Mouse (Mus musculus) midbrain, embryonic 10.5 days (tissue): ENCODE results near the gene Tmem79. TPM values are rescaled to one million over a fixed set of nuclear protein-coding genes. Genes with fewer than 3 reads are reported as not detected.
"Not testable (repeated sequence)": the region's sequence is repeated elsewhere in the genome, so short reads cannot be mapped to it uniquely, and the experiment has no call there.

Experiments
- DNase-seq: peaks from one replicate; pipeline ENCODE4 v3.0.0-alpha.2; 2017; ENCODE audit warnings: low spot score
- H3K27ac ChIP-seq: fragments of 300-500 bp; sonication (generic); replicated peaks from 2 replicates; pipeline ENCODE4 v1.5.1; 2016; ENCODE audit warnings: mild to moderate bottlenecking
- H3K27me3 ChIP-seq: fragments of 300-500 bp; sonication (generic); 2 replicates; pipeline ENCODE4 v1.6.1; 2016; ENCODE audit warnings: low read depth, mild to moderate bottlenecking; ENCODE audit not compliant: poor library complexity, severe bottlenecking
- H3K36me3 ChIP-seq: fragments of 300-500 bp; sonication (generic); 2 replicates; pipeline ENCODE4 v1.6.1; 2016; ENCODE audit warnings: mild to moderate bottlenecking, moderate library complexity
- H3K4me1 ChIP-seq: fragments of 300-500 bp; sonication (generic); 2 replicates; pipeline ENCODE4 v1.6.1; 2016
- H3K4me3 ChIP-seq: fragments of 300-500 bp; sonication (generic); 2 replicates; pipeline ENCODE4 v1.5.1; 2016; ENCODE audit warnings: mild to moderate bottlenecking, moderate library complexity
- H3K9me3 ChIP-seq: fragments of 300-500 bp; sonication (generic); replicated peaks from 2 replicates; pipeline ENCODE4 v1.6.1; 2016; ENCODE audit warnings: mild to moderate bottlenecking
- WGBS: fragments of 180-500 bp; shearing (Covaris S2); methylation state at CpG from one replicate; pipeline ENCODE4 v1.1.7; 2016; 5-methylcytosine and 5-hydroxymethylcytosine counted together
- polyA plus RNA-seq: library from polyadenylated mRNA; unstranded; fragments of >200 nt; fragmentation: Nextera tagmentation; extraction: Ambion mirVana; gene quantifications from 2 replicates; pipeline ENCODE4 v1.2.1, GENCODE M21; 2016

Gene Tmem79
- polyA plus RNA-seq: 1.8 and 2.3 TPM in 2 replicates

- H3K36me3 ChIP-seq: peaks cover 24% of the 10 kb centered on the region
- 2% methylated on average over 66 of the region's 66 CpGs for WGBS
- peak; percentile 97 for DNase-seq
- H3K27me3 ChIP-seq: no peaks in the 10 kb centered on the region
- H3K4me3 ChIP-seq: peak within 1 kb of the TSS; percentile 97
- peak within 1 kb of the TSS; percentile 99 for H3K27ac ChIP-seq
- H3K9me3 ChIP-seq: no peaks in the 10 kb centered on the region
- peaks cover 36% of the 10 kb centered on the region for H3K4me1 ChIP-seq
Observed at GRCm38 (mm10) chr3:88336058-88337013, at the start of gene Tmem79, which contains the start of gene Smg5. Gene Tmem79, minus strand, starts transcription at chr3:88336148. Gene Smg5, plus strand, starts transcription at chr3:88336260.

- 82% methylated on average over 5 of the region's 5 CpGs for WGBS
- no peaks in the 10 kb centered on the region for H3K27me3 ChIP-seq
- H3K4me3 ChIP-seq: no peak within 1 kb of the TSS
- no peak within 1 kb of the TSS for H3K27ac ChIP-seq
- H3K36me3 ChIP-seq: no peaks in the 10 kb centered on the region
- no peak for DNase-seq
- no peaks in the 10 kb centered on the region for H3K9me3 ChIP-seq
- peaks cover 10% of the 10 kb centered on the region for H3K4me1 ChIP-seq
Observed at GRCm38 (mm10) chr3:88384364-88384763, 48.4 kb upstream of the Tmem79 start, which contains the start of gene Bglap. Gene Bglap, minus strand, starts transcription at chr3:88384464.

- not testable (repeated sequence) for H3K27me3 ChIP-seq, H3K4me3 ChIP-seq, DNase-seq, H3K27ac ChIP-seq, H3K36me3 ChIP-seq, H3K4me1 ChIP-seq, H3K9me3 ChIP-seq
- WGBS: 56% methylated on average over 3 of the region's 7 CpGs
Observed at GRCm38 (mm10) chr3:88382383-88382782, 46.4 kb upstream of the Tmem79 start.

- H3K36me3 ChIP-seq, H3K9me3 ChIP-seq, H3K27me3 ChIP-seq: not testable (repeated sequence)
- Histone ChIP-seq H3K4me3 (peak overlapping the region; percentile 43), H3K27ac (peak overlapping the region; percentile 80), H3K4me1 (peaks cover 11% of the 10 kb centered on the region)
- DNase-seq: peak; percentile 59
- 8% methylated on average over 22 of the region's 22 CpGs for WGBS
Observed at GRCm38 (mm10) chr3:88381389-88382315, 45.7 kb upstream of the Tmem79 start.

GRCm38 (mm10) chr3:88378599-88378998 lies 42.7 kb upstream of the Tmem79 start, which contains the start of gene Bglap2:
Gene Bglap2, minus strand, starts transcription at chr3:88378699.
- H3K4me1 ChIP-seq: peaks cover 22% of the 10 kb centered on the region
- H3K4me3 ChIP-seq, H3K27me3 ChIP-seq, H3K27ac ChIP-seq, DNase-seq, H3K36me3 ChIP-seq, H3K9me3 ChIP-seq: not testable (repeated sequence)
- 78% methylated on average over 5 of the region's 5 CpGs for WGBS

GRCm38 (mm10) chr3:88376644-88377043 lies 40.7 kb upstream of the Tmem79 start:
- not testable (repeated sequence) for H3K4me3 ChIP-seq, H3K9me3 ChIP-seq, DNase-seq, H3K27me3 ChIP-seq, H3K36me3 ChIP-seq
- H3K4me1 ChIP-seq: peaks cover 17% of the 10 kb centered on the region
- 32% methylated on average over 7 of the region's 7 CpGs for WGBS
- peak overlapping the region; percentile 65; the same call in 1 of the 2 replicates for H3K27ac ChIP-seq

- peaks cover 12% of the 10 kb centered on the region for H3K4me1 ChIP-seq
- not testable (repeated sequence) for H3K27me3 ChIP-seq
- peak overlapping the region; percentile 29; the same call in 1 of the 2 replicates for H3K4me3 ChIP-seq
Observed at GRCm38 (mm10) chr3:88375750-88376626, 40.0 kb upstream of the Tmem79 start.

GRCm38 (mm10) chr3:88372643-88373042 lies 36.7 kb upstream of the Tmem79 start, which contains the start of gene Bglap3:
Gene Bglap3, minus strand, starts transcription at chr3:88372743.
- Histone ChIP-seq H3K4me1 (peaks cover 12% of the 10 kb centered on the region), H3K9me3 (peaks cover 12% of the 10 kb centered on the region)
- not testable (repeated sequence) for H3K27me3 ChIP-seq, H3K27ac ChIP-seq, DNase-seq, H3K36me3 ChIP-seq, H3K4me3 ChIP-seq
- 95% methylated on average over 9 of the region's 9 CpGs for WGBS

More at GRCm38 (mm10) chr3:88375750-88376626, 40.0 kb upstream of the Tmem79 start:
- DNase-seq: peak; percentile 63
- H3K9me3 ChIP-seq, H3K36me3 ChIP-seq: not testable (repeated sequence)
- H3K27ac ChIP-seq: peak overlapping the region; percentile 65
- WGBS: 12% methylated on average over 19 of the region's 19 CpGs

- H3K36me3 ChIP-seq, H3K27ac ChIP-seq, H3K4me3 ChIP-seq, DNase-seq: not testable (repeated sequence)
- H3K27me3 ChIP-seq: peaks cover 37% of the 10 kb centered on the region
- 91% methylated on average over 7 of the region's 7 CpGs for WGBS
- H3K9me3 ChIP-seq: peaks cover 12% of the 10 kb centered on the region
- peaks cover 27% of the 10 kb centered on the region for H3K4me1 ChIP-seq
Observed at GRCm38 (mm10) chr3:88368511-88368910, 32.6 kb upstream of the Tmem79 start.

- 53% methylated on average over 3 of the region's 7 CpGs for WGBS
- not testable (repeated sequence) for H3K36me3 ChIP-seq, DNase-seq, H3K27ac ChIP-seq, H3K4me3 ChIP-seq
- Histone ChIP-seq H3K27me3 (peaks cover 38% of the 10 kb centered on the region), H3K9me3 (peaks cover 12% of the 10 kb centered on the region), H3K4me1 (peaks cover 27% of the 10 kb centered on the region)
Observed at GRCm38 (mm10) chr3:88367517-88367916, 31.6 kb upstream of the Tmem79 start.

GRCm38 (mm10) chr3:88366830-88367428 lies 31.0 kb upstream of the Tmem79 start:
- 4% methylated on average over 22 of the region's 22 CpGs for WGBS
- not testable (repeated sequence) for H3K27ac ChIP-seq
- peak; percentile 40 for DNase-seq
- Histone ChIP-seq H3K27me3 (peaks cover 38% of the 10 kb centered on the region), H3K4me3 (peak overlapping the region; percentile 42), H3K36me3 (peaks cover 12% of the 10 kb centered on the region), H3K9me3 (peaks cover 12% of the 10 kb centered on the region), H3K4me1 (peaks cover 27% of the 10 kb centered on the region)
